Mouse (Mus musculus) right cerebral cortex, postnatal 36 days (tissue): Measurements from ENCODE around the gene Haspin.

Experiments used
- DNase-seq, 2 experiments: peaks; one replicate each; pipeline ENCODE4 v3.0.0; 2022; ENCODE audit warnings: low spot score in 2 of 2, mixed read lengths in 1 of 2

The Haspin gene

GRCm38 (mm10) chr11:73090283-73090682 is 47.8 kb downstream of the Haspin start, which contains the start of gene Itgae:
Gene Itgae (plus strand): TSS chr11:73090583.
- no peak for DNase-seq

GRCm38 (mm10) chr11:73087700-73088480 is 50.2 kb downstream of the Haspin start:
- DNase-seq: no peak
